Mouse (Mus musculus): ENCODE results near the gene Wrap73.

DNA sequence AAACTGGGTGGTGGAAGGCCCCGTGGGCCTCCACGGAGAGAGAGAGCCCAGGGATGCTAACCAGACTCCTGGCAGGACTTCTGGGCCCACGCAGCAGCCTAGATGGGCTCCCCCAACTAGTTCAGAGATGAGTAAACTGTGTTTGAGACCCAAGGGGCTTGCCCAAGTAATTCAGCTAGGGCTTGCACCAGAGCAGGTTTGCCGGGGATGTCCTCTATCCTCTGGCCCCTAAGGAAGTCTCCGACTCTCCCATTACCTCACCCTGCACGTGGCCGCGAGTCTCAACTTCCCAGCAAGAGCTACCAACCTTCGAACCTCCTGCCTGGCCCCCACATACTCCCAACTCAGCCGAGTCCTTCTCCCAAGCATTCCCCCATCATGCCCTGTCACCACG is 32.3 kb upstream of the Wrap73 start:
- TF ChIP-seq CTCF (IDR thresholded peaks at IDR 0.05; ENCODE audit: control insufficient read depth, insufficient read depth, low read length) (no peak), POLR2A (IDR thresholded peaks at IDR 0.05; ENCODE audit: borderline replicate concordance, control insufficient read depth, low read depth, low read length) (no peak)

Measured in bone marrow, adult 2 months (tissue).